Mouse (Mus musculus): ENCODE data around the gene Tm4sf19. TPM values are rescaled to one million over a fixed set of nuclear protein-coding genes. Genes with fewer than 3 reads are reported as not detected.

Gene Tm4sf19
- not detected in 2 replicates for polyA plus RNA-seq (2015; fragmentation: Nextera tagmentation; extraction: Ambion mirVana)

GRCm38 (mm10) chr16:32400267-32400666 is at the start of gene Tm4sf19:
Gene Tm4sf19 (plus strand): TSS chr16:32400506.
- 57% methylated on average over 7 of the region's 7 CpGs for WGBS
- ATAC-seq (ENCODE audit: insufficient read depth, low FRiP score): no peak
- Histone ChIP-seq H3K9me3 (replicated peaks; ENCODE audit: control insufficient read depth, low read length) (no peaks in the 10 kb centered on the region), H3K27me3 (ENCODE audit: control insufficient read depth, insufficient read depth, low read length) (no peaks in the 10 kb centered on the region), H3K4me2 (ENCODE audit: low read depth, low read length) (no peak within 1 kb of the TSS), H3K36me3 (ENCODE audit: control insufficient read depth, insufficient read depth, low read length) (no peaks in the 10 kb centered on the region), H3K9ac (ENCODE audit: low read length) (no peak within 1 kb of the TSS), H3K27ac (ENCODE audit: low read length) (no peak within 1 kb of the TSS), H3K4me3 (replicated peaks; ENCODE audit: low read length) (no peak within 1 kb of the TSS), H3K4me1 (ENCODE audit: control insufficient read depth, insufficient read depth, low read length) (no peaks in the 10 kb centered on the region)

DNA sequence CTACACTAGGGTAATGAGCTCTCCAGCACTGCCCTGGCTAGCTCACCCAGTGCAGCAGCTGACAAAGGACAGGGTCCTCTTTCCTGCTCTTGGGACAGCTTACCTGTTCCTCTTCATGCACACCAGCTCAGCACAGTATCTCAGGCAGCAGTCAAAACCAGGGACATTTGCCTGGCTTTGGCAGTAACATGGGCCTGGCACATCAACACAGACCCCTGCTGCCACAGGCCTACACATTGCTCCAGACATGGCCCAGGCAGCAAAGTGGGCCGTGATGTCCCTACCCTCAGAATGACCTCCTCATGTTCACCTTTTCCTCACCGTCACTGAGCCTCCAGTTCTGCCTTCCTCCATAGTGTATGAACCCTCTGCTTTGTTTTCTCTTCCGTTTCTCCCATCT is 49.5 kb upstream of the Tm4sf19 start:
- Histone ChIP-seq H3K9me3 (replicated peaks; ENCODE audit: control insufficient read depth, low read length) (0 out of 2 replicates have a peak, but pooled peaks cover 3% of the 10 kb centered on the region), H3K27me3 (ENCODE audit: control insufficient read depth, insufficient read depth, low read length) (no peaks in the 10 kb centered on the region), H3K36me3 (ENCODE audit: control insufficient read depth, insufficient read depth, low read length) (peaks cover 6% of the 10 kb centered on the region; the same call in 1 of the 2 replicates), H3K9ac (ENCODE audit: low read length) (no peak overlapping the region), H3K4me1 (ENCODE audit: control insufficient read depth, insufficient read depth, low read length) (no peaks in the 10 kb centered on the region), H3K27ac (ENCODE audit: low read length) (no peak overlapping the region), H3K4me2 (ENCODE audit: low read depth, low read length) (no peak overlapping the region), H3K4me3 (replicated peaks; ENCODE audit: low read length) (no peak overlapping the region)
- WGBS: 81% methylated on average over 3 of the region's 3 CpGs
- ATAC-seq (ENCODE audit: insufficient read depth, low FRiP score): no peak

DNA sequence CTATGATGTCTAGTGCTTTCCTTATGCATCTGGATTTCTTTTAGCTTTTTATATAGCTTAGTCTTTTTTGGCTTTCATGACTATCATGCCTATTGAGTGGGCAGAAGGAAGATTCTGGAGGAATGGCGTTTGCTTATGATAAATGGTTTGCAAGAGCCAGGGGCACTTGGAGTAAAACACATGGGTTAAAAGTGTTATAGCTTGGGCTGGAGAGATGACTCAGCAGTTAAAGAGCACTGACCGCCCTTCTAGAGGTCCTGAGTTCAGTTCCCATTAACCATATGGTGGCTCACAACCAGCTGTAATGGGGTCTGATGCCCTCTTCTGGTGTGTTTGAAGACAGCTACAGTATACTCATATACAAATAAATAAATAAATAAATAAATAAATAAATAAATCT is 36.8 kb upstream of the Tm4sf19 start:
- no peak overlapping the region for H3K27ac ChIP-seq (ENCODE audit: low read length)
- H3K4me1 ChIP-seq (ENCODE audit: control insufficient read depth, insufficient read depth, low read length): no peaks in the 10 kb centered on the region
- H3K9me3 ChIP-seq (replicated peaks; ENCODE audit: control insufficient read depth, low read length): no peaks in the 10 kb centered on the region
- no peak overlapping the region for H3K4me3 ChIP-seq (replicated peaks; ENCODE audit: low read length)
- H3K27me3 ChIP-seq (ENCODE audit: control insufficient read depth, insufficient read depth, low read length): no peaks in the 10 kb centered on the region
- ATAC-seq (ENCODE audit: insufficient read depth, low FRiP score): no peak
- H3K36me3 ChIP-seq (ENCODE audit: control insufficient read depth, insufficient read depth, low read length): 0 out of 2 replicates have a peak, but pooled peaks cover 5% of the 10 kb centered on the region
- H3K4me2 ChIP-seq (ENCODE audit: low read depth, low read length): no peak overlapping the region
- WGBS: 73% methylated on average over 2 of the region's 2 CpGs
- no peak overlapping the region for H3K9ac ChIP-seq (ENCODE audit: low read length)

DNA sequence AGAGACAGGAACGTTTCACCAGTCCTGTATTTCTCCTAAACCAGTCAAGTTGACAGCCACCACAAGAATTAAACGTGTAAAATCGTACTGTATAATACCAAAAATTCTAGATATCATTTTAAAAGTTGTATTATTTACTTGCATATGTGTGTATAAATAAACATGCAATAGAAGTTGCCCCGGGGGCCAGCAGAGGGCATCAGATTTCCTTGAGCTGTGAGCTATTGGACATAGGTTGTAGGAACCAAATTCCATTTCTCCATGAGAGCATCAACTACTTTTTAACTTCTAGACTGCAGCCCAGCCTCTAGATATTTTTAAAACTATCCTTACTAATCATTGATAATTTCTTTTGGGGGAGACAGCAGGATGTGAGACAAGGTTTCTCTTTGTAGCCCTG is 29.0 kb upstream of the Tm4sf19 start:
- no peak overlapping the region for H3K27ac ChIP-seq (ENCODE audit: low read length)
- no peaks in the 10 kb centered on the region for H3K27me3 ChIP-seq (ENCODE audit: control insufficient read depth, insufficient read depth, low read length)
- H3K4me3 ChIP-seq (replicated peaks; ENCODE audit: low read length): no peak overlapping the region
- H3K9ac ChIP-seq (ENCODE audit: low read length): no peak overlapping the region
- H3K4me2 ChIP-seq (ENCODE audit: low read depth, low read length): no peak overlapping the region
- ATAC-seq (ENCODE audit: insufficient read depth, low FRiP score): no peak
- peaks cover 10% of the 10 kb centered on the region for H3K36me3 ChIP-seq (ENCODE audit: control insufficient read depth, insufficient read depth, low read length)
- no peaks in the 10 kb centered on the region for H3K9me3 ChIP-seq (replicated peaks; ENCODE audit: control insufficient read depth, low read length)
- WGBS: 82% methylated on average over 4 of the region's 4 CpGs
- no peaks in the 10 kb centered on the region for H3K4me1 ChIP-seq (ENCODE audit: control insufficient read depth, insufficient read depth, low read length)

DNA sequence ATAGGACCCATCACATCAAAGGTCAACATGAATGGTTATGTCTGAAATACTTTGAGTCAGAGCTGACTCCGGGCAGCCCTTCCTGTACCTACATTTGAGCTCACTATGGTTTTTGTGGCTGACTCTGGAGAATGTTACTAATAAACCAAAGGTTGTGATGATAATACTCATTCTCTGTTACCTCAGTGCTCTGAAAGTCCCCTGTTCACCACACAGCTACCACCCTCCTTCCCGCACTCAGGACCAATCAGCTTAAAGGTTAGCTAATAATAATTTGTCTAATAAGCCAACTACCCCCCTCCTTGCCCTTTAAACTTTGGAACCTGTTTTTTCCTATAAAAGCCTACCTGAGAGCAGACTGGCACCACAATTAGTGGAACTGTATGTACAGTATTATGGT is 20.7 kb upstream of the Tm4sf19 start:
- peaks cover 31% of the 10 kb centered on the region for H3K36me3 ChIP-seq (ENCODE audit: control insufficient read depth, insufficient read depth, low read length)
- WGBS: 89% methylated on average over 2 of the region's 2 CpGs

DNA sequence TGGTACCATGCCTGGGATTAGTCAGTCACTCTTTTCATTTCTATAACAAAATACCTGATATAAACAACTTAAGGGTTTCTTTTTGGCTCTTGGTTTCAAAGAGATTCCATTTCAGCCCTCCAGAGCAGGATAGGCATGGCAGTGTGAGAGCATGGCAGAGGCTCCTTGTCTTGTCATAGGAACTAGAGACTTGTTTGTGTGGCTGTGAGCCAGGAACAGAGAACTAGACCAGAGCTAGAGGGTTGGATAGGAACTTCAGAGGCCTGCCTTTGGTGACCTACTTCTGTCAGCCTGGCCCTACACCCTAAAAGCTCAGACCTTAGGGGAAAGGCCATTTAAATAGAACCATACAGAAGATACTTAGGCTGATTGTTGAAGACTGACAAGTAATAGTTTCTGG is 17.4 kb upstream of the Tm4sf19 start:
- no peak overlapping the region for H3K27ac ChIP-seq (ENCODE audit: low read length)

More for the DNA sequence above, 20.7 kb upstream of the Tm4sf19 start:
- H3K4me3 ChIP-seq (replicated peaks; ENCODE audit: low read length): no peak overlapping the region
- H3K4me1 ChIP-seq (ENCODE audit: control insufficient read depth, insufficient read depth, low read length): no peaks in the 10 kb centered on the region
- no peaks in the 10 kb centered on the region for H3K9me3 ChIP-seq (replicated peaks; ENCODE audit: control insufficient read depth, low read length)
- H3K4me2 ChIP-seq (ENCODE audit: low read depth, low read length): no peak overlapping the region
- H3K9ac ChIP-seq (ENCODE audit: low read length): no peak overlapping the region
- no peaks in the 10 kb centered on the region for H3K27me3 ChIP-seq (ENCODE audit: control insufficient read depth, insufficient read depth, low read length)
- no peak for ATAC-seq (ENCODE audit: insufficient read depth, low FRiP score)
- H3K27ac ChIP-seq (ENCODE audit: low read length): no peak overlapping the region

DNA sequence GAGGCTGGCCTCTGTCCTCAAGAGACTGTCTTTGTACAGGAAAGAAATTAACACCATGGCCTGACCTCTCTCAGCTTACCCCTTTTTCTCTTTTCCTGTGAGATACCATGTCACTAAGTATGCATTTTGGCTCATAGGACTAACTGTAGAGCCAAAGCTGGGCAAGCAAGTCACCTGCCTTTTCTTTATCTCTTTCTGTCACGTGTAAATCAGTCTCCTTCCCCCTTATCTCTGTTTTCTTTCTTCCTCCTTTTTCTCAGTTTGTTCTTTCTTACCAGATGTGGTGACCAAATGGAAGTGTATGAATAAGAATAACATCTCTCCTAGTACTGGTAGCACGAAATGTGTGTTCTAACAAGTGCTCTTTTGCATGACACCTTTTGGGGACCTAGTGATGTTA is 15.4 kb upstream of the Tm4sf19 start:
- Histone ChIP-seq H3K4me1 (ENCODE audit: control insufficient read depth, insufficient read depth, low read length) (no peaks in the 10 kb centered on the region), H3K9me3 (replicated peaks; ENCODE audit: control insufficient read depth, low read length) (no peaks in the 10 kb centered on the region), H3K9ac (ENCODE audit: low read length) (no peak overlapping the region), H3K27me3 (ENCODE audit: control insufficient read depth, insufficient read depth, low read length) (no peaks in the 10 kb centered on the region), H3K4me2 (ENCODE audit: low read depth, low read length) (no peak overlapping the region), H3K4me3 (replicated peaks; ENCODE audit: low read length) (no peak overlapping the region), H3K36me3 (ENCODE audit: control insufficient read depth, insufficient read depth, low read length) (peaks cover 23% of the 10 kb centered on the region), H3K27ac (ENCODE audit: low read length) (no peak overlapping the region)
- ATAC-seq (ENCODE audit: insufficient read depth, low FRiP score): no peak
- WGBS: 70% methylated on average over 2 of the region's 2 CpGs

More for the DNA sequence above, 17.4 kb upstream of the Tm4sf19 start:
- Histone ChIP-seq H3K9ac (ENCODE audit: low read length) (no peak overlapping the region), H3K4me1 (ENCODE audit: control insufficient read depth, insufficient read depth, low read length) (no peaks in the 10 kb centered on the region), H3K27me3 (ENCODE audit: control insufficient read depth, insufficient read depth, low read length) (no peaks in the 10 kb centered on the region), H3K4me3 (replicated peaks; ENCODE audit: low read length) (no peak overlapping the region), H3K4me2 (ENCODE audit: low read depth, low read length) (no peak overlapping the region), H3K36me3 (ENCODE audit: control insufficient read depth, insufficient read depth, low read length) (peaks cover 30% of the 10 kb centered on the region), H3K9me3 (replicated peaks; ENCODE audit: control insufficient read depth, low read length) (no peaks in the 10 kb centered on the region)
- no peak for ATAC-seq (ENCODE audit: insufficient read depth, low FRiP score)

- no peaks in the 10 kb centered on the region for H3K4me1 ChIP-seq (ENCODE audit: control insufficient read depth, insufficient read depth, low read length)
- H3K9me3 ChIP-seq (replicated peaks; ENCODE audit: control insufficient read depth, low read length): no peaks in the 10 kb centered on the region
- H3K9ac ChIP-seq (ENCODE audit: low read length): no peak overlapping the region
- WGBS: 84% methylated on average over 3 of the region's 3 CpGs
- no peak overlapping the region for H3K4me3 ChIP-seq (replicated peaks; ENCODE audit: low read length)
- H3K27me3 ChIP-seq (ENCODE audit: control insufficient read depth, insufficient read depth, low read length): no peaks in the 10 kb centered on the region
- peaks cover 16% of the 10 kb centered on the region for H3K36me3 ChIP-seq (ENCODE audit: control insufficient read depth, insufficient read depth, low read length)
- no peak overlapping the region for H3K27ac ChIP-seq (ENCODE audit: low read length)
- no peak for ATAC-seq (ENCODE audit: insufficient read depth, low FRiP score)
- H3K4me2 ChIP-seq (ENCODE audit: low read depth, low read length): no peak overlapping the region
These were observed 13.5 kb upstream of the Tm4sf19 start for GRCm38 (mm10) chr16:32386826-32387225.

DNA sequence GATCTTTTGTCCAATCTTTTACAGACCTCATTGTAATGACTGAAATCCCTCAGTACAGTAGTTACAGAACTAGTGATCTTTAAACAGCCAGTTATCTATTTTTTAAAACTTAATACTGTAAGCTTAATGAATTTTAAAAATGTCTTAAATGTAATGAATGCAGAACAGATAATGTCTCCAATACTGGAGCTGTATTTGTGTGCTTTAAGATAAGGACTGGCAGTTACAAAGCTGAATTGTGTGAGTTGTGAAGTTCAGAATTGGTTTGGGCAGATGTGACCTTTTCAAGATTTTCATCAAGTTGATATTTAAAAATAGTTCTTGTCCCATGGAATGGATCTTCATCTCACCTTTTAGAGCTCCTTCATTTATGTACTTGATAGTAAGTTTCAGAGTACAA is 11.3 kb upstream of the Tm4sf19 start:
- Histone ChIP-seq H3K4me1 (ENCODE audit: control insufficient read depth, insufficient read depth, low read length) (no peaks in the 10 kb centered on the region), H3K9me3 (replicated peaks; ENCODE audit: control insufficient read depth, low read length) (no peaks in the 10 kb centered on the region), H3K4me3 (replicated peaks; ENCODE audit: low read length) (no peak overlapping the region), H3K27me3 (ENCODE audit: control insufficient read depth, insufficient read depth, low read length) (no peaks in the 10 kb centered on the region), H3K36me3 (ENCODE audit: control insufficient read depth, insufficient read depth, low read length) (peaks cover 21% of the 10 kb centered on the region; the same call in 1 of the 2 replicates), H3K9ac (ENCODE audit: low read length) (no peak overlapping the region), H3K4me2 (ENCODE audit: low read depth, low read length) (no peak overlapping the region), H3K27ac (ENCODE audit: low read length) (no peak overlapping the region)
- ATAC-seq (ENCODE audit: insufficient read depth, low FRiP score): no peak

DNA sequence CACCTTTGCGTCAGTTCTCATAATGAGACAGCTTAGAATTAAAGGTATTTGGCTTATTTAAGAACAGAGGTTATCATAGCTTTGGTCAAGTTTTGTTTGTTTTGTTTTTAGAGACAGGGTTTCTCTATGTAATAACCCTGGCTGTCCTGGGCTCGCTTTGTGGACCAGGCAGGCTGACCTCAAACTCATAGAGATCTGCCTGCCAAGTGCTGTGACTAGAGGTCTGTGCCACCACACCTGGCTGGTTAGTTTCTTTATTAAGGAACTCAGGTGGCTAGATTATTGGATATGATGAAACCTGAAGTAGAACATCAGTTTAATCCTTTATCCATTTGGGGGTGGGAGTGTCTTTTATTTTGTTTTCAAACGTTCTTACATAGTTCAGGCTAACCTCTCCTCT is 10.5 kb upstream of the Tm4sf19 start:
- WGBS: 74% methylated on average over 3 of the region's 3 CpGs
- Histone ChIP-seq H3K27me3 (ENCODE audit: control insufficient read depth, insufficient read depth, low read length) (no peaks in the 10 kb centered on the region), H3K4me2 (ENCODE audit: low read depth, low read length) (no peak overlapping the region), H3K4me1 (ENCODE audit: control insufficient read depth, insufficient read depth, low read length) (no peaks in the 10 kb centered on the region), H3K36me3 (ENCODE audit: control insufficient read depth, insufficient read depth, low read length) (peaks cover 18% of the 10 kb centered on the region; the same call in 1 of the 2 replicates), H3K9me3 (replicated peaks; ENCODE audit: control insufficient read depth, low read length) (no peaks in the 10 kb centered on the region), H3K9ac (ENCODE audit: low read length) (no peak overlapping the region), H3K4me3 (replicated peaks; ENCODE audit: low read length) (no peak overlapping the region), H3K27ac (ENCODE audit: low read length) (no peak overlapping the region)
- ATAC-seq (ENCODE audit: insufficient read depth, low FRiP score): no peak
